Mouse (Mus musculus): ENCODE results near the gene Ffar4.

The Ffar4 gene

GRCm38 (mm10) chr19:38096858-38097758 is at the start of gene Ffar4:
Ffar4 (plus strand) TSS chr19:38097071.
- DNase-seq = peak; percentile 20 to 43

DNA sequence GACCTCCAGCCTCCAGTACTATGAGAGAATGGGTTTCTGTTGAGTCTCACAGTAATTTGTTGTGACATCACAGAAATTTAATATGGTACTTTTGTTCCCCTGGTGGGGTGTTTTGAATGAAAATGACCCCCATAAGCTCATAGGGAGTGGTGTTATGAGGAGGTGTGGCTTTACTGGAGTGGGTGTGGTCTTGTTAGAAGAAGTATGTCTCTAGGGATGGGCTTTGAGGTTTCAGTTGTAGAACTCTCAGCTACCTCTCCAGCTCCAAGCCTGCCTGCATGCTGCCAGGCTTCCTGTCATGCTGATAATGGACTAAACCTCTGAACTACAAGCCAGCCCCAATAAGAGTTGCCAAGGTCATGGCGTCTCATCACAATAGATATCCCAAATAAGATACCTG is 47.2 kb upstream of the Ffar4 start:
- no peak for DNase-seq

DNA sequence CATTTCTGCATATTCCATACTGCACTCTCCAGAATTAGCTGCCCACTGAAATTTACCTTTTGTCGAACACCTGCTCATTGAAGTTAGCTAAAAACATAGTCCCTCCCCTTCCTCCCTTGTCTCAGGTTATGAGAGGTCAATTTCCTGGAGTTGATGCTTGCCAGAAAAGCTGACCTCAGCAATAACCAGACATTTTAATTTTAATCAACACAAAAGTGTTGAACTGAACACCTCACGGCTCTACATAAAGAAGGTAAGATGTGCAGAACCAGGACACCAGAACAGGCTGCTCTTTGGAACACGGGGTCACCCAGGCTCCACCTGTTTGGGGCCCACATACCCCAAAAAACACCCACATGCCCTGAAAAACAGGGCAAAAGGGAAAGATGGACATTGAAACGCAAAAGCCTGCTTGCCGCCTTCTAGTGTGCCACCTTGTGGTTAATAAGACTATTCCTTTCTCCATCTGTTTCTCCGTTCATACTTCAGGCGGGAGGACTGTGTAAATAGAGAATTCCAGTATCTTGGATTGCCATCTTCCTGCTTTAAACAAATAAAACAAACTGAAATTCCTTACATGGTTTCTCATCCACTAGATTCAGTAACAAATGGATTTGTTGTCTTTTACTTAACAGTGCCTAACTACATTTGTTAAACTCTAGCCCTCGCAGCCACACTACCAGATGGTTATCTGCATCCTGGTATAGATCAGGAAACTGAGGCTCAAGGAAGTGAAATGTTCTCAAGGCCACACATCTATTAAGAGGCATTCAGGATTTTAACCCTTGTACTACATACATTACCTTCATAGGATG is 43.4 kb upstream of the Ffar4 start:
- peak in 1 of 2 experiments; percentile 41 for DNase-seq

- peak; percentile 84 to 90 for DNase-seq
These were observed 42.6 kb upstream of the Ffar4 start for GRCm38 (mm10) chr19:38054149-38054719.

DNA sequence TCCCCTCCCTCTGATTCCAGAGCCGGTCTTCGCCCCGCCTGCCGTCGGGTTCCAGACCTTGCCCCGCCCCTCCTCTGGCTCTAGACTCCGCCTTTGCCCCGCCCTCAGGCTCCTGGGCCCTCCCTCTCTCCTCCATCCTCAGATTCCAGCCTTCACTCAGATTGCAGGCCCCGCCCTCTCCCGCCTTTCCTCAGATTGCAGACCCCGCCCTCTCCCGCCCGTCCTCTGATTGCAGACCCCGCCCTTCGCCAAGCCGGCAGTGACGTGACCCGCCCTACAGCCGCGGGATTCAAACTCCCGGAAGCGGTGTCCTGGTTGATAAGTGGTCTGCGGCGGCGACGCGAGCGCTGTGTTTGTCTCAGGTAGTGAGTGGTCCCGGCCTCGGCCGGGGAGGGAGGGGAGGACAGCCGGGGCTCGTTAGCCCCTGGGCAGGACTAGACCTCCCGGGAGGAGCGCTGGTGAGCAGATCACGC is 42.1 kb upstream of the Ffar4 start, which contains the start of gene Cep55:
Cep55 (plus strand) TSS at position 292 of the 473 bp plus-strand sequence.
- peak; percentile 99 for DNase-seq

DNA sequence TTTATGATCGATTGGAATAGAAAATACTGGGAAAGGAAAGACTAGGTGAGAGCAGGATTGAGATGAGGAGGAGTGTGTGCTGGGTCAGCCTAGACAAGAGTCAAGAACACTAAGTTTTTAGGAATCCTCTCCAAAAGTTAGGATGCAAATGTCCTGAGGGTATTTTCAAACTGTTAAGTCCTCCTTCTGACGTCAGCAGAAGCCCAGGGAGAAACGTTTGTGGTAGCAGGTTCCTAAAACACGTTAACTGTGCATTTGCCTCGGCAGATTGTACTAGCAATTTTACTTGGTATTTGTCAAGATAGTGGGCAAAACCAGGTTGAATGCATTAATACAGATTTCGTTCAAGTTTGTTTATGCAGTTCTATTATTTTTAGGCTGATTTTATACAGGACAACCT is 41.1 kb upstream of the Ffar4 start:
- DNase-seq = no peak

- DNase-seq = no peak
These were observed 40.6 kb upstream of the Ffar4 start for GRCm38 (mm10) chr19:38056276-38056675.

- DNase-seq = no peak
These were observed 39.9 kb upstream of the Ffar4 start for GRCm38 (mm10) chr19:38056931-38057330.

DNA sequence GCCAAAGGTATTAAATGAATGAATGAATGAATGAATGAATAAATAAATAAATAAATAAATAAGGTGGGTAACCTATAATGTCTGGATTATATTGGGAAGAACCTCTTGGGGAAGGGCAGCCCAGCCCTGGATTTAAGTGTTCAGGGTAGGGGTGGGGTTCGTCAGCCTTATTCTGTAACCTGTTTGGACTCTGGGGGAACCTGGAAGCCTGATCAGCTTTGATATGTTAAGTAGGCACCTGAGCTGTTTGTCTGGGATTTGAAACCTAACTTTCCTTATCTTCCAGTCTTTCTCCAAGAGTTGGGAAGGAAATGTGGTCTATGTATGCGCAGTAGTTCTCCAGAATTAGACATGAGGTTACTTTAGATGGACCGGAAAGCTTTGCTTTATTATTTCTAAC is 33.7 kb upstream of the Ffar4 start:
- no peak for DNase-seq

GRCm38 (mm10) chr19:38064051-38064450 is 32.8 kb upstream of the Ffar4 start:
- no peak for DNase-seq

DNA sequence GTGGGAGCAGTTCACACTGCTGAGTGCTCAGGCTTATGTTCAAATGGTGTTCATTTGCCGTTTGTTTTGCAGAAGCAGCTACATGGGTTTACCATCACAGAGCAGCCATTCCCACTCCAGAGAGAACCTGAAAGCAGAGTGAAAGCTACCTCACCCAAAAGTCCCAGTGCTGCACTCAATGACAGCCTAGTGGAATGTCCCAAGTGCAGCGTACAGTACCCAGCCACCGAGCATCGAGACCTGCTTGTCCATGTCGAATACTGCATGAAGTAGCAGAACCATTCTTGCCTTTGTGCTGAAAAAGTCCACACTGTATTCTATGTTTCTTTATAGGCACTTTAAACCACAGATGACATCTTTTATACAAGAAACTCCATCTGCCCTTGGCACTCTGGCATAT is 23.6 kb upstream of the Ffar4 start:
- DNase-seq = no peak

DNA sequence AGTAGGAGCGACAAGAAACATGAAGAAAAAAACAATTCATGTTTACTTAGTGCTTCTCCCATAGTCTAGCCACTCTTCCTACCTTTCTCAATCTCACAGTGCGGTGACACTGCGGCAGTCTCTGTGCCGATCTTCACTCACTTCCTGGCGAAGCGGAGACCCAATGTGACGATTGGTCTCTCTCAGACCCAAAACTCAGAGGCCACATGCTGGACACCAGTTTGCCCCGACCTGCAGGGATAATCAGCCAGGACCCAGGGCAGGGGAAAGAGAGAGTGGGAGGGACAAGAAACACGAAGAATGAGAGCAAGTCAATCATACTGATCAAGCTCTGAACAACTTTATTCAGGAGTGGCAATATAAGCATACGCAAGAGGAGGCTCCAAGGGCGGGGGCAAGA is 21.8 kb upstream of the Ffar4 start:
- DNase-seq = no peak

DNA sequence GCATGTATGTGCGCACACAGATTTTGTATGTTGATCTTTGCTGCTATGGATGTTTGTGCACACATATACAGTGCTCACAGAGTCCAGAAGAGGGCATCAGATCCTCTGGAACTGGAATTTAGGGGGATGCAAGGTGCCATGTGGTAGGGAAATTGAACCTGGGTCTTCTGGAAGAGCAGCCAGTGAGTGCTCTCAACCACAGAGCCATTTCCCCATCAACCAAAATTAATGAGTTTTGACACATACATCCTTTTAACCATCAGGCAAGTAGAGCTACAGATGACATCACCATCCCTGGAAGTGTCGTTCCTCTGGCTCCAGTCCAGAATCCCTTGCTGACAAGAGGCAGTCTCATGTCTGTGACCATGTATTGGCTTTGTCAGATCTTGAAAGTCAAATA is 20.6 kb upstream of the Ffar4 start:
- DNase-seq = peak in 1 of 2 experiments; percentile 13

DNA sequence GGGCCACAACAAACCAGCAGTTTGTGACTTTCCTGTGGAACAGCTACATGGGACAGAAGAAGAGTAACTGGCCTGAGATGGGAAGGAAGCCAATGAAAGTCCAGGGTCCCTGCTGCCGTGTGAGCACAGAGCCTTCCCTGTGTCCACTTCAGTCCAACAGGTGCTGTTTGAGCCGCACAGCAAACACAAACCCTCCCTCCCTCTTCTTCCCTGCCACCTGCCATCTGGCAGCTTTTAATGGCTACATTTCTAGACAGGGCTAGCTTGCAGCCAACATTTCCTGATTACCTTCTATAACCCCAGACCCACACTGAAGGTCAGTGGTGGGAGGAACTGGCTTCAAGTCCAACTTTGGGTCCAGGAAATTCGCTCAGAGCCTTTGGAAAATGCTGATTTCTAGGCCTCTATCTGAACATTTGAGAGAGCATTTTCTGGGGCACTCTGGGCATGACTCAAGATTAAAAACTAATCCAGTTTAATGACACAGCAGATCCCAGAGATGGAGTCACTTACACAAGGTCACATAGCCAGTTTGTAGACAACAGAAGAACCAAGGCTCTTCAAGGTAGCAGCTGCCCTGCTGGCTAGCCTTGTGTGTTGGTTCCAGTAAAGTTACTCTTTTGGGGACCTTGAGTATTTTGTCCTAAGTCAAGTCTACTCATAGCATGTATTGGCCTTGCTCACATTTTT is 18.9 kb upstream of the Ffar4 start:
- DNase-seq = no peak

DNA sequence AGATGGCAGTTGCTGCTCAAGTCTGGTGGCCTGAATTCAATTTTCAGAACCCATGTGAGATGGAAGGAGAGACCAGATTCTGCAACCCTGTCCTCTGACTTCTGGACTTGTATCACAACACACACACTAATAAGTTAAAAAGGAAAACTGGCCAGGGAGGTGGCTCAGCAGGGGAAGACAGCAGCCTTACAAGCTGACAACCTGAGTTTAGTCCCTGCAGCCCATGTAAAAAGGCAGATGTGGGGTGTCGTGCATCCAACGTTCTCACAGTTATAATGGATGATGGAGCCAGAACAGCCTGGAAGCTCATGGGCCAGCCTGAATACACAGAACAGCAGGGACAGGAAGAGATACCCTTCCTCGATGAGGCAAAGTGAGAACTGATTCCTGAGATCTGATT is 15.5 kb upstream of the Ffar4 start:
- DNase-seq = no peak

DNA sequence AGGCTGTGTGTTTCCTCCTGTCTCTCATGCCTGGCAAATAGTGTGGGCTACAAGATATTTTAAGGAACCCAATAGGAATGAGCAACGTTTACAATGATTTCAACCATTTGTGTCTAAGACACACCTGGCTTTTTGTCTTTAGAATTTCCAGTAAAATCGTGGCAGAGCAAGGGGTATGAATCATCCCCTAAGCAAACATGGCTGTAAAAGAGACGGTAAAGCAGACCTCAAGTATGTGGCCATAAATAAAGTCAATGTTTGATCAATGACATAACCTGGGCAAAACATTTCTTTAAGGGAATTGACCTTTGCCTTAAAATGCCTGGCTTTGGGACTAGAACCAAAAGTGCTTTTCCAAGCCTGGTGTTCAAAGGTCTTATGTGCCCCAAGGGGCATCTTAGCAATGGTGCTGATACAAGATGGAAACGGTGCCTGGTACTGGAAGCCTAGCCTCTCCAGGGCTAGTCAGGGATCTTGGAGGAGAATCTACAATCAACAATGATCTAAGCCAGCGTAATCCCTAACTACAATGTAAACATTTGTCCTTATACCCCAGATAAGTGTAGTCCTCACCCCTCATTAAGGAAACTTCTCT is 13.8 kb upstream of the Ffar4 start:
- no peak for DNase-seq

DNA sequence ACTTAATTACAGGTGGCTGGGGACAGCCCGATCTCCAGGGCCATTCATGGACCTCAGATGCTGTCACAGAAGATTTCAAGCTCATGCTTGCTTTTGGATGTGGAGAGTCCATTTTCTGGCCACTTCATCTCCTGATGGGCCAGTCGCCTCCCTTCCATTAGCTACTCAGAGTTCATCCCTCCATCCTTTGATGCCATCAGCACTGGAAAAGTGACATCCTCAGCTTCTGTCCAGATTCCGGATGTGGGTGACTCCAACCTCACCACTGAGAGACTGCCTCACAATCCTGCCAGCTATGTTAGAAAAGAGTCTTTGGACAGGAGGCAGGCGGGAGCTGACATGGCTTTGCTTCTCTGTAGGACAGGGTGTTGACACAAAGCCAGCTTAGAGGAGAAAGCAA is 11.0 kb upstream of the Ffar4 start:
- no peak for DNase-seq

DNA sequence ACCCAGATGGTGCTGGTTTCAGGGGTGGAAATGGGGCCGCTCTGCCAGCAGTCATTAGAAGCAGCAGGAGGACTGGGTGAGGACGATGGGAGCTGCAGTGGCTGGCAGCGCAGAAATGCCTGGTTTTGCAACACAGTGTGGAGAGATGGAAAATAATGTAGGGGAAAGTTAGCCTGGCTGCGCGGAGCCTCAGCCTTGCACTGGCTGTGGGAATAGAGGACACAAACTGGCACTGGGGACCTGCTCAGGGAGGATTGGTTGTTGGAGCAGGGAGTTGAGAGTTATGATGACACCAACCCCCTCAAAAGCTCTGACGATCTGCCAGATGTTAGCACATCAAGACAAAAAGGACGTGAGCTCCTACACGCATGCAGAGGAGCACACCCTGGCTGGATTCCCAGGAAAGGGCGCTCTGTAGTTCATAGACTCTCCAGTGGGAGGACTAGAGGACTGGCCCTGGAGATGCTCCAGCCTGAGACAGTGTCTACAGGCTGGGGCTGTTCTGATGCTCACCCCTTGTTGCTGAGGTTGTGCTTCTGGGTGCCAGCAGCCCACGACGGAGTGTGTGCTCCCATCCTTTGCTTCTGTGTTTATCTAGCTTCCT is 9.8 kb upstream of the Ffar4 start:
- DNase-seq = peak; percentile 60 to 70

- DNase-seq = no peak
These were observed 7.5 kb upstream of the Ffar4 start for GRCm38 (mm10) chr19:38089358-38089757.

- peak in 1 of 2 experiments; percentile 18 for DNase-seq
These were observed 5.3 kb upstream of the Ffar4 start for GRCm38 (mm10) chr19:38091512-38091985.

GRCm38 (mm10) chr19:38096231-38096630 is 640 bp upstream of the Ffar4 start:
- DNase-seq = no peak

- no peak for DNase-seq
These were observed 11.0 kb downstream of the Ffar4 start for GRCm38 (mm10) chr19:38107871-38108270.

Measured in kidney, postnatal 4 days (tissue).